Mouse (Mus musculus) embryonic facial prominence, embryonic 14.5 days (tissue): ENCODE measurements around the gene Fbxo40. TPM values are rescaled to one million over a fixed set of nuclear protein-coding genes. Genes with fewer than 3 reads are reported as not detected.

Source experiments
- ATAC-seq: fragments of 200-750 bp; cut with Nextera tagmentation; 2 replicates; pipeline ENCODE4 v1.8.0; 2017; ENCODE audit warnings: low read depth, moderate number of reproducible peaks, moderate TSS enrichment
- DNase-seq: peaks from one replicate; pipeline ENCODE4 v3.0.0-alpha.2; 2015; ENCODE audit warnings: low spot score
- H3K27ac ChIP-seq: fragments of 300-500 bp; sonication (generic); replicated peaks from 2 replicates; pipeline ENCODE4 v1.5.1; 2014; ENCODE audit warnings: low read depth, mild to moderate bottlenecking, low read length, moderate library complexity
- H3K27me3 ChIP-seq: fragments of 300-500 bp; sonication (generic); replicated peaks from 2 replicates; pipeline ENCODE4 v1.6.1; 2014; ENCODE audit warnings: low read length; ENCODE audit not compliant: control insufficient read depth, insufficient read depth
- H3K36me3 ChIP-seq: fragments of 300-500 bp; sonication (generic); 2 replicates; pipeline ENCODE4 v1.6.1; 2014; ENCODE audit warnings: low read length, mixed read lengths; ENCODE audit not compliant: control insufficient read depth, insufficient read depth
- H3K4me1 ChIP-seq: fragments of 300-500 bp; sonication (generic); 2 replicates; pipeline ENCODE4 v1.6.1; 2014; ENCODE audit warnings: antibody characterized with exemption, low read length; ENCODE audit not compliant: control insufficient read depth, insufficient read depth
- H3K4me2 ChIP-seq: fragments of 300-500 bp; sonication (generic); 2 replicates; pipeline ENCODE4 v1.6.1; 2014; ENCODE audit warnings: low read depth, mild to moderate bottlenecking, low read length, moderate library complexity, mixed read lengths
- H3K4me3 ChIP-seq: fragments of 300-500 bp; sonication (generic); 2 replicates; pipeline ENCODE4 v1.5.1; 2014; ENCODE audit warnings: low read depth, mild to moderate bottlenecking, low read length
- H3K9ac ChIP-seq: fragments of 300-500 bp; sonication (generic); 2 replicates; pipeline ENCODE4 v1.6.1; 2014; ENCODE audit warnings: low read depth, mild to moderate bottlenecking, low read length, moderate library complexity, mixed read lengths
- H3K9me3 ChIP-seq: fragments of 300-500 bp; sonication (generic); 2 replicates; pipeline ENCODE4 v1.6.1; 2016; ENCODE audit warnings: low read length; ENCODE audit not compliant: control insufficient read depth
- WGBS: fragments of 180-500 bp; shearing (Covaris S2); extraction: QIAGEN DNeasy Blood & Tissue Kit; methylation state at CpG from one replicate; pipeline ENCODE4 v1.1.7; 2014; 5-methylcytosine and 5-hydroxymethylcytosine counted together
- polyA plus RNA-seq: library from polyadenylated mRNA; unstranded; fragments of >200 nt; fragmentation: Nextera tagmentation; extraction: Ambion mirVana; gene quantifications from 2 replicates; pipeline ENCODE4 v1.2.1, GENCODE M21; 2014

The Fbxo40 gene
- polyA plus RNA-seq, 1 experiment from 2014 or later: 0.86 TPM

- no peak overlapping the region for H3K27ac ChIP-seq
- no peaks in the 10 kb centered on the region for H3K4me1 ChIP-seq
- H3K4me2 ChIP-seq: no peak overlapping the region
- H3K4me3 ChIP-seq: no peak overlapping the region
- WGBS: 75% methylated on average over 4 of the region's 4 CpGs
- no peak for ATAC-seq
- H3K9me3 ChIP-seq: no peaks in the 10 kb centered on the region
- H3K27me3 ChIP-seq: no peaks in the 10 kb centered on the region
- no peak for DNase-seq
- H3K36me3 ChIP-seq: no peaks in the 10 kb centered on the region
- H3K9ac ChIP-seq: no peak overlapping the region
These were observed 26.9 kb downstream of the Fbxo40 start for GRCm38 (mm10) chr16:36963415-36963814.

DNA sequence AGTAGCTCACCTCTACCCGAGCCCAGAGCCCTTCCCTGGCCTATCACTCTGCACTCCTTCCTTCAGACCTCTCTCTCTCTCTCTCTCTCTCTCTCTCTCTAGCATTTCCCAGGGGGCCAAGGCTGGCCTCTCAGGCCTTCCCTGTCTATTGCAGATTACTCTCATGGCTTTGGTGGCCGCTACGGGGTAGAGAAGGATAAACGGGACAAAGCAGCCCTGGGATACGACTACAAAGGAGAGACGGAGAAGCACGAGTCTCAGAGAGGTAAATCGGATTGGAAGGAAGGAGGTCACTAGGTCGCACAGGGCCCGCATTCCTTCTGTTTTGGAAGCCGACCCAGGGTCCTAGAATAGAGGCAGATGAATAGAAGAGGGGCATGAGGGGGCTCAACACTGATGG, 35.2 kb downstream of the Fbxo40 start:
- ATAC-seq (no peak), DNase-seq (no peak)
- Histone ChIP-seq H3K4me1 (no peaks in the 10 kb centered on the region), H3K4me2 (no peak overlapping the region), H3K27me3 (no peaks in the 10 kb centered on the region), H3K9ac (no peak overlapping the region), H3K36me3 (no peaks in the 10 kb centered on the region), H3K27ac (no peak overlapping the region), H3K9me3 (no peaks in the 10 kb centered on the region), H3K4me3 (no peak overlapping the region)
- 62% methylated on average over 11 of the region's 11 CpGs for WGBS

DNA sequence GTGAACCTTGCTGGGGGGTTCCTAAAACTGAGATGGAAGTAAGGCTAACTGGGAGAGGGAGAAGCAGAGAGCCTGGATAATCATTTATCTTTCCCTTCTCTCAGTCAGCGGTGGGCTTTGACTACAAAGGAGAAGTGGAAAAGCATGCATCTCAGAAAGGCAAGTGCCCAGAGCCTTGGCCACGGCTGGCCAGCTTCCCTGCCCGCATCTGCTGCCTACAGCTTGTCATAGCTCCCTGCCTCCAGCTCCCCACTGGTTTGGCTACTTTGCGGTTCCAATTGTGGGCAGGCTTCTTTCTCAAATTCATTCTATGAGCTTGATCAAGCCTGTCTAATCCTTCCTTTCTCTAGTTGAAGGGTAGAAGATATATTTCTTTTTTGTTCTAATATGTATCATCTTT, 39.2 kb downstream of the Fbxo40 start:
- no peaks in the 10 kb centered on the region for H3K27me3 ChIP-seq
- DNase-seq: no peak
- no peaks in the 10 kb centered on the region for H3K36me3 ChIP-seq
- H3K9me3 ChIP-seq: no peaks in the 10 kb centered on the region
- no peaks in the 10 kb centered on the region for H3K4me1 ChIP-seq
- no peak for ATAC-seq
- H3K27ac ChIP-seq: no peak overlapping the region
- WGBS: 64% methylated on average over 4 of the region's 4 CpGs
- H3K9ac ChIP-seq: no peak overlapping the region
- no peak overlapping the region for H3K4me2 ChIP-seq
- no peak overlapping the region for H3K4me3 ChIP-seq

- no peak overlapping the region for H3K27ac ChIP-seq
- no peaks in the 10 kb centered on the region for H3K36me3 ChIP-seq
- DNase-seq (no peak), ATAC-seq (no peak)
- no peaks in the 10 kb centered on the region for H3K9me3 ChIP-seq
- no peaks in the 10 kb centered on the region for H3K4me1 ChIP-seq
- no peak overlapping the region for H3K4me2 ChIP-seq
- no peak overlapping the region for H3K4me3 ChIP-seq
- no peak overlapping the region for H3K9ac ChIP-seq
- no peaks in the 10 kb centered on the region for H3K27me3 ChIP-seq
- 65% methylated on average over 8 of the region's 8 CpGs for WGBS
These were observed 40.5 kb downstream of the Fbxo40 start for GRCm38 (mm10) chr16:36949614-36950336.

GRCm38 (mm10) chr16:36947646-36948197, 42.5 kb downstream of the Fbxo40 start:
- 68% methylated on average over 4 of the region's 4 CpGs for WGBS
- Histone ChIP-seq H3K27me3 (no peaks in the 10 kb centered on the region), H3K4me2 (no peak overlapping the region), H3K27ac (no peak overlapping the region), H3K9me3 (no peaks in the 10 kb centered on the region), H3K36me3 (no peaks in the 10 kb centered on the region), H3K4me3 (no peak overlapping the region), H3K4me1 (no peaks in the 10 kb centered on the region), H3K9ac (no peak overlapping the region)
- ATAC-seq (no peak; the same call in 1 of the 2 replicates), DNase-seq (no peak)

- no peaks in the 10 kb centered on the region for H3K9me3 ChIP-seq
- ATAC-seq (no peak), DNase-seq (no peak)
- H3K4me2 ChIP-seq: no peak overlapping the region
- no peaks in the 10 kb centered on the region for H3K27me3 ChIP-seq
- H3K4me3 ChIP-seq: no peak overlapping the region
- H3K27ac ChIP-seq: no peak overlapping the region
- H3K9ac ChIP-seq: no peak overlapping the region
- H3K4me1 ChIP-seq: peaks cover 3% of the 10 kb centered on the region; the same call in 1 of the 2 replicates
- no peaks in the 10 kb centered on the region for H3K36me3 ChIP-seq
- 79% methylated on average over 8 of the region's 8 CpGs for WGBS
These were observed 43.7 kb downstream of the Fbxo40 start for GRCm38 (mm10) chr16:36946459-36947159.

DNA sequence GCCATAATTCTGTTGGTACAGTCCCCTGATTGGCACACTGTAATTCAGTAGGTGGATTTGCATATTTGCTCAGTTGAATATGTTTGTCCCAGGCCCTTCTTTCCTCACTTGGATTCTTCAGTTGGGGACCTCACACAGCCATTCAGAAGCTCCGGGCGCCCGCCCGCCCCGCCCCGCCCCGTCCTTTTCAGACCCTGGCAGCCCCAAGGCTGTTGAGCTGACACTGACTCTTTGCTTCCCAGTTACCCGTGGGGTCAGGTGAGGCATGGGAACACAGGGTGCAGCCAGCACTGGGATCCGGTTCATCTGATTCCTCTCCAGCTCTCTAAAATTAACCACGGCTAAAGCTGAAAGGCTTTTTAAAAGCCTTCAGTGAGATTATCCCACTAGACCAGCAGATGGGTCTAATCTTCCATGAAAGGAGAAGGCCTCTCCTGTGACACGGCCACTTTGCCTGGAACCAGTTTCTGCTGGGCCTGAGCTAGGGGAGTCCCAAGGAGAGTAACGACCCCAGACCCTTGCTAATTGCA, 45.3 kb downstream of the Fbxo40 start:
- no peaks in the 10 kb centered on the region for H3K9me3 ChIP-seq
- 48% methylated on average over 12 of the region's 12 CpGs for WGBS
- peak; percentile 14 for DNase-seq
- H3K4me1 ChIP-seq: peaks cover 3% of the 10 kb centered on the region; the same call in 1 of the 2 replicates
- ATAC-seq: peak; percentile 47; the same call in 1 of the 2 replicates
- H3K4me3 ChIP-seq: no peak overlapping the region
- no peak overlapping the region for H3K9ac ChIP-seq
- H3K36me3 ChIP-seq: no peaks in the 10 kb centered on the region
- no peak overlapping the region for H3K4me2 ChIP-seq
- H3K27me3 ChIP-seq: no peaks in the 10 kb centered on the region
- H3K27ac ChIP-seq: no peak overlapping the region

DNA sequence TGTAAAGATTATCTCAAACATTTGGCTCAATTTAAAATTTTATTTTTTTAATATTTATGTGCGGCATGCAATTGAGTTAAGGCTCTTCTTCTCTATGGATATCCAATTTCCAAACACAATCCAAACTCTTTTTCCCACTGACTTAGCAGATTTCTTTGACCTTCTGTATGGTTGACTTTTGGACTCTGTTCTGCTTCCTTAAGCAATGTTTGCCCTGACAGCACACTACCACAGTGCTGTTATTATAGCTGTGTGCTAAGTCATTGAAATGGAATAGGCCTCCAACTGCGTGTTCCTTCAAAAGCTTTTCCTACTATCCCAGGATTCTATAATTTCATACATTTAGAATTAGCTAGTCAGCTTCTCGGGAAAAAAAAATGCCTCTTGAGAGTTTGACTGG, 46.7 kb downstream of the Fbxo40 start:
- no peak overlapping the region for H3K9ac ChIP-seq
- no peaks in the 10 kb centered on the region for H3K9me3 ChIP-seq
- H3K4me3 ChIP-seq: no peak overlapping the region
- ATAC-seq (no peak), DNase-seq (no peak)
- no peak overlapping the region for H3K4me2 ChIP-seq
- no peak overlapping the region for H3K27ac ChIP-seq
- 76% methylated on average over 3 of the region's 3 CpGs for WGBS
- no peaks in the 10 kb centered on the region for H3K27me3 ChIP-seq
- peaks cover 3% of the 10 kb centered on the region for H3K4me1 ChIP-seq
- H3K36me3 ChIP-seq: no peaks in the 10 kb centered on the region
